ENCODE assay signal across 22 mouse cellular contexts in the genomic region with DNA sequence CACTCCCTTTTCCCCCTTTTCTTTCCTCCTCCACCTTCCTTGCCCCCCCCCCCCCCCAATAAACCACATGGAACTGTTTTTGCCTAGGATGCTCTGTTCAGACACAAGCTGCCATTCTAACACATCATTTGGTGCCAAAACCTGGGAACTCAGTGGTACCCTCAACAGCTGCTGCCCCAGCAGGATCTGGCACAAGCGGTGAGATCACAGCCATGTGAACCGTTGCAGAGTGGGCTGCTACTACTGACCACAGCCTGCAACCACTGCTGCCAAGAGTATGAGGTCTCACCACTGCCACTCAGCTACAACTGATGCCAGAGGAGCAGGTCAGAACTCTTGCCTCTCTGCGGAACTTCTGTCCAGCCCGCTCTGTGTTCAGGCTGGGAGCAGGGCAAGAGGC.
A peak's percentile ranks its signal among the peaks of the same experiment; 100 is the strongest.
DNase-seq lines count a peak whose midpoint lies in the region; ATAC-seq and TF ChIP-seq lines count a peak whose summit lies in the region.
"Had no signal": no experiment of that assay in that cellular context is flagged by ENCODE, and none has a peak within 500 bp of the region (broad histone marks: within the 10 kb centered on the region; RNA-seq: fewer than 3 reads in every experiment).

No protein-coding gene starts in this region.

- H3K4me2 ChIP-seq in hindbrain, postnatal 0 days (ENCODE audit: low read depth, low read length) = no peak overlapping the region
- no peak overlapping the region for H3K4me2 ChIP-seq in midbrain, embryonic 14.5 days (ENCODE audit: low read length)
- no peak overlapping the region for H3K4me2 ChIP-seq in midbrain, embryonic 16.5 days (ENCODE audit: low read length)
- no peak overlapping the region for H3K4me2 ChIP-seq in myocyte (ENCODE audit: low read depth)
- H3K4me2 ChIP-seq: intestine, embryonic 15.5 days; midbrain, embryonic 12.5 days; stomach, embryonic 15.5 days had no signal

- peaks cover 9% of the 10 kb centered on the region; the same call in 1 of the 2 replicates for H3K9me3 ChIP-seq in hindbrain, postnatal 0 days (ENCODE audit: low read length)
- peaks cover 5% of the 10 kb centered on the region for H3K9me3 ChIP-seq in hindbrain, embryonic 10.5 days
- H3K9me3 ChIP-seq in midbrain, embryonic 14.5 days (ENCODE audit: control insufficient read depth, low read length) = no peaks in the 10 kb centered on the region
- H3K9me3 ChIP-seq in midbrain, embryonic 16.5 days (replicated peaks; ENCODE audit: control insufficient read depth, low read length, poor library complexity, severe bottlenecking) = peaks cover 8% of the 10 kb centered on the region; the same call in 1 of the 2 replicates
- peaks cover 3% of the 10 kb centered on the region for H3K9me3 ChIP-seq in heart, embryonic 10.5 days
- H3K9me3 ChIP-seq: intestine, embryonic 15.5 days; midbrain, embryonic 12.5 days; stomach, embryonic 15.5 days had no signal

- H3K4me3 ChIP-seq in hindbrain, postnatal 0 days (ENCODE audit: low read length) = no peak overlapping the region
- H3K4me3 ChIP-seq in hindbrain, embryonic 10.5 days = no peak overlapping the region
- no peak overlapping the region for H3K4me3 ChIP-seq in midbrain, embryonic 14.5 days (replicated peaks; ENCODE audit: low read depth, low read length)
- no peak overlapping the region for H3K4me3 ChIP-seq in midbrain, embryonic 16.5 days (ENCODE audit: low read depth, low read length)
- H3K4me3 ChIP-seq in myocyte = no peak overlapping the region
- no peak overlapping the region for H3K4me3 ChIP-seq in heart, embryonic 10.5 days
- H3K4me3 ChIP-seq: embryonic facial prominence, embryonic 10.5 days; intestine, embryonic 15.5 days; midbrain, embryonic 12.5 days; stomach, embryonic 15.5 days had no signal

- TF ChIP-seq CTCF in hindbrain, postnatal 0 days (IDR thresholded peaks at IDR 0.05; ENCODE audit: low read depth) = no peak

- H3K79me2 ChIP-seq in myocyte (ENCODE audit: control insufficient read depth, insufficient read depth) = no peaks in the 10 kb centered on the region

- H3K27me3 ChIP-seq in hindbrain, postnatal 0 days (ENCODE audit: insufficient read depth, low read length) = no peaks in the 10 kb centered on the region
- no peaks in the 10 kb centered on the region for H3K27me3 ChIP-seq in hindbrain, embryonic 10.5 days (ENCODE audit: insufficient read depth, poor library complexity, severe bottlenecking)
- H3K27me3 ChIP-seq in midbrain, embryonic 14.5 days (ENCODE audit: control insufficient read depth, insufficient read depth, low read length) = no peaks in the 10 kb centered on the region
- no peaks in the 10 kb centered on the region for H3K27me3 ChIP-seq in midbrain, embryonic 16.5 days (ENCODE audit: control insufficient read depth, insufficient read depth, low read depth, low read length)
- H3K27me3 ChIP-seq in myocyte (ENCODE audit: control insufficient read depth, insufficient read depth, insufficient read length) = no peaks in the 10 kb centered on the region
- H3K27me3 ChIP-seq in heart, embryonic 10.5 days (ENCODE audit: insufficient read depth, poor library complexity, severe bottlenecking) = no peaks in the 10 kb centered on the region
- H3K27me3 ChIP-seq: intestine, embryonic 15.5 days; midbrain, embryonic 12.5 days; stomach, embryonic 15.5 days had no signal

- peak; percentile 90 for ATAC-seq in hindbrain, postnatal 0 days
- peak; percentile 27; the same call in 1 of the 2 replicates for ATAC-seq in midbrain, embryonic 14.5 days (ENCODE audit: low FRiP score, low TSS enrichment)
- ATAC-seq in midbrain, embryonic 16.5 days = no peak
- ATAC-seq: intestine, embryonic 15.5 days had no signal

- no peak overlapping the region for H3K9ac ChIP-seq in hindbrain, postnatal 0 days (replicated peaks; ENCODE audit: low read length)
- H3K9ac ChIP-seq in midbrain, embryonic 14.5 days (replicated peaks; ENCODE audit: low read length) = no peak overlapping the region
- H3K9ac ChIP-seq in midbrain, embryonic 16.5 days (ENCODE audit: low read depth, low read length) = no peak overlapping the region
- H3K9ac ChIP-seq: intestine, embryonic 15.5 days; midbrain, embryonic 12.5 days; stomach, embryonic 15.5 days had no signal

- WGBS in hindbrain, postnatal 0 days = 68% methylated on average over 4 of the region's 4 CpGs
- 92% methylated on average over 4 of the region's 4 CpGs for WGBS in hindbrain, embryonic 10.5 days
- 94% methylated on average over 4 of the region's 4 CpGs for WGBS in midbrain, embryonic 14.5 days
- WGBS in midbrain, embryonic 16.5 days = 94% methylated on average over 4 of the region's 4 CpGs
- WGBS in heart, embryonic 10.5 days = 85% methylated on average over 4 of the region's 4 CpGs

- H3ac ChIP-seq in myocyte (ENCODE audit: control insufficient read depth, insufficient read length) = no peak overlapping the region

- no peaks in the 10 kb centered on the region for H3K4me1 ChIP-seq in hindbrain, postnatal 0 days (ENCODE audit: insufficient read depth, low read length)
- no peaks in the 10 kb centered on the region for H3K4me1 ChIP-seq in hindbrain, embryonic 10.5 days (replicated peaks)
- H3K4me1 ChIP-seq in midbrain, embryonic 14.5 days (ENCODE audit: control insufficient read depth, insufficient read depth, low read length) = no peaks in the 10 kb centered on the region
- no peaks in the 10 kb centered on the region for H3K4me1 ChIP-seq in midbrain, embryonic 16.5 days (ENCODE audit: control insufficient read depth, insufficient read depth, low read length)
- no peaks in the 10 kb centered on the region for H3K4me1 ChIP-seq in heart, embryonic 10.5 days
- H3K4me1 ChIP-seq: embryonic facial prominence, embryonic 10.5 days; intestine, embryonic 15.5 days; midbrain, embryonic 12.5 days; stomach, embryonic 15.5 days had no signal

- peak; percentile 9 for DNase-seq in adrenal gland, postnatal 25 days
- DNase-seq in adrenal gland, adult 8-10 months = no peak
- DNase-seq in hindbrain, postnatal 0 days (ENCODE audit: low spot score) = peak; percentile 68
- DNase-seq in hindbrain, embryonic 10.5 days (ENCODE audit: low spot score) = no peak
- no peak for DNase-seq in midbrain, embryonic 14.5 days
- DNase-seq in heart, embryonic 10.5 days (ENCODE audit: low spot score) = no peak
- DNase-seq: adrenal gland, adult 2 months; gastrocnemius, postnatal 10 days; heart, adult 11 months; heart, postnatal 36 days; kidney, adult 9 months; kidney, postnatal 36 days; layer of hippocampus, adult 9-11 months; liver; right cerebral cortex, postnatal 25 days; thymus, adult 2 months had no signal

- no peak for TF ChIP-seq POLR2A in myocyte (IDR thresholded peaks at IDR 0.05; ENCODE audit: insufficient read length, low read depth)

- no peak overlapping the region for H3K27ac ChIP-seq in hindbrain, postnatal 0 days
- no peak overlapping the region for H3K27ac ChIP-seq in hindbrain, embryonic 10.5 days
- H3K27ac ChIP-seq in midbrain, embryonic 14.5 days (replicated peaks; ENCODE audit: low read depth, low read length) = no peak overlapping the region
- H3K27ac ChIP-seq in midbrain, embryonic 16.5 days (ENCODE audit: low read length) = no peak overlapping the region
- no peak overlapping the region for H3K27ac ChIP-seq in heart, embryonic 10.5 days
- H3K27ac ChIP-seq: embryonic facial prominence, embryonic 10.5 days; intestine, embryonic 15.5 days; midbrain, embryonic 12.5 days; stomach, embryonic 15.5 days had no signal

- H3K36me3 ChIP-seq in hindbrain, postnatal 0 days (ENCODE audit: insufficient read depth, low read length) = no peaks in the 10 kb centered on the region
- H3K36me3 ChIP-seq in hindbrain, embryonic 10.5 days = no peaks in the 10 kb centered on the region
- H3K36me3 ChIP-seq in midbrain, embryonic 14.5 days (ENCODE audit: control insufficient read depth, insufficient read depth, low read length) = no peaks in the 10 kb centered on the region
- H3K36me3 ChIP-seq in midbrain, embryonic 16.5 days (ENCODE audit: control insufficient read depth, insufficient read depth, low read length) = no peaks in the 10 kb centered on the region
- no peaks in the 10 kb centered on the region for H3K36me3 ChIP-seq in myocyte (ENCODE audit: control insufficient read depth, insufficient read depth)
- no peaks in the 10 kb centered on the region for H3K36me3 ChIP-seq in heart, embryonic 10.5 days
- H3K36me3 ChIP-seq: embryonic facial prominence, embryonic 10.5 days; intestine, embryonic 15.5 days; midbrain, embryonic 12.5 days; stomach, embryonic 15.5 days had no signal

TF ChIP-seq in myocyte, 11 proteins besides CTCF, POLR2A, EP300 and RAD21:
- TF ChIP-seq MYOG (IDR thresholded peaks at IDR 0.05; ENCODE audit: control insufficient read depth in 1 of 3, insufficient read depth in 1 of 3, insufficient read length in 2 of 3, low read depth in 2 of 3) = peak in 2 of 3 experiments; percentile 34 to 36
- no peak for TF ChIP-seq USF1 (IDR thresholded peaks at IDR 0.05; ENCODE audit: low read depth)
- TF ChIP-seq POLR2AphosphoS2 (IDR thresholded peaks at IDR 0.05; ENCODE audit: insufficient read length, low read depth) = no peak
- peak in 2 of 3 experiments; percentile 29 to 52 for TF ChIP-seq MYOD1 (IDR thresholded peaks at IDR 0.05; ENCODE audit: control insufficient read depth in 1 of 3, insufficient read length in 2 of 3, low read depth in 2 of 3)

Comparison
In these comparisons a context has a peak if more than half of its experiments do, and no peak if none do; other contexts are left out.
1. DNase-seq: peak in adrenal gland, postnatal 25 days (single experiment) and hindbrain, postnatal 0 days (single experiment); none in adrenal gland, adult 8-10 months (single experiment), hindbrain, embryonic 10.5 days (single experiment), midbrain, embryonic 14.5 days (single experiment) and heart, embryonic 10.5 days (single experiment).